Mouse (Mus musculus) MEL (cell line): Measurements from ENCODE around the gene Asic3.

Source experiments
- CTCF ChIP-seq, 3 experiments: IDR thresholded peaks in 2 of 3; conservative IDR thresholded peaks in 1 of 3; 2 replicates each; pipeline ENCODE4 v1.5.1; 2011 to 2012; ENCODE audit warnings: low read length in 3 of 3, low read depth in 2 of 3, mild to moderate bottlenecking in 2 of 3, improper control_type of control experiment in 1 of 3, inconsistent platforms in 1 of 3, mixed read lengths in 1 of 3, moderate library complexity in 1 of 3; ENCODE audit not compliant: control insufficient read depth in 1 of 3, insufficient read depth in 1 of 3, poor library complexity in 1 of 3, severe bottlenecking in 1 of 3
- EP300 ChIP-seq, 2 experiments: IDR thresholded peaks; 2 replicates each; pipeline ENCODE4 v1.6.1; 2011; ENCODE audit warnings: improper control_type of control experiment in 2 of 2, low read length in 2 of 2, low read depth in 1 of 2, mild to moderate bottlenecking in 1 of 2
- MAX ChIP-seq: IDR thresholded peaks from 2 replicates; pipeline ENCODE4 v1.6.1; 2011; ENCODE audit warnings: low read length, improper control_type of control experiment
- MAZ ChIP-seq: IDR thresholded peaks from 2 replicates; pipeline ENCODE4 v1.6.1; 2012; ENCODE audit warnings: low read depth, mild to moderate bottlenecking, inconsistent platforms, low read length, improper control_type of control experiment
- MYC ChIP-seq: IDR thresholded peaks from 2 replicates; pipeline ENCODE4 v1.6.1; 2011; ENCODE audit warnings: low read depth, mild to moderate bottlenecking, low read length, improper control_type of control experiment, moderate library complexity
- POLR2A ChIP-seq, 2 experiments: IDR thresholded peaks; 2 replicates each; pipeline ENCODE4 v1.6.1; 2011 to 2012; ENCODE audit warnings: low read length in 2 of 2, mild to moderate bottlenecking in 2 of 2, control low read depth in 1 of 2, improper control_type of control experiment in 1 of 2, low read depth in 1 of 2, moderate library complexity in 1 of 2; ENCODE audit not compliant: control insufficient read depth in 1 of 2, insufficient read depth in 1 of 2, poor library complexity in 1 of 2
- RCOR1 ChIP-seq: IDR thresholded peaks from 2 replicates; pipeline ENCODE4 v1.6.1; 2012; ENCODE audit warnings: low read depth, mild to moderate bottlenecking, inconsistent platforms, low read length, improper control_type of control experiment
- SMC3 ChIP-seq: IDR thresholded peaks from 2 replicates; pipeline ENCODE4 v1.6.1; 2011; ENCODE audit warnings: low read depth, low read length, improper control_type of control experiment
- TAL1 ChIP-seq: IDR thresholded peaks from 2 replicates; pipeline ENCODE4 v1.6.1; 2012; ENCODE audit warnings: mild to moderate bottlenecking, inconsistent platforms, low read length, moderate library complexity, mixed read lengths
- USF2 ChIP-seq, 2 experiments: IDR thresholded peaks; 2 replicates each; pipeline ENCODE4 v1.6.1; 2011 to 2012; ENCODE audit warnings: improper control_type of control experiment in 2 of 2, low read length in 2 of 2, borderline replicate concordance in 1 of 2, inconsistent platforms in 1 of 2, low read depth in 1 of 2, mild to moderate bottlenecking in 1 of 2; ENCODE audit not compliant: insufficient read depth in 1 of 2
- ZKSCAN1 ChIP-seq: IDR thresholded peaks from 2 replicates; pipeline ENCODE4 v1.6.1; 2012; ENCODE audit warnings: low read depth, mild to moderate bottlenecking, inconsistent platforms, low read length, improper control_type of control experiment, moderate library complexity

- TF ChIP-seq CTCF (IDR thresholded peaks at IDR 0.05 in 2 of 3, conservative IDR thresholded peaks at IDR 0.05 in 1 of 3; ENCODE audit: control insufficient read depth in 1 of 3, insufficient read depth in 1 of 3, low read depth in 2 of 3, low read length in 3 of 3, poor library complexity in 1 of 3, severe bottlenecking in 1 of 3) (no peak), EP300 (IDR thresholded peaks at IDR 0.05; ENCODE audit: low read depth in 1 of 2, low read length in 2 of 2) (no peak), RCOR1 (no peak), POLR2A (IDR thresholded peaks at IDR 0.05; ENCODE audit: control insufficient read depth in 1 of 2, insufficient read depth in 1 of 2, low read depth in 1 of 2, low read length in 2 of 2, poor library complexity in 1 of 2) (no peak), USF2 (IDR thresholded peaks at IDR 0.05; ENCODE audit: borderline replicate concordance in 1 of 2, insufficient read depth in 1 of 2, low read depth in 1 of 2, low read length in 2 of 2) (no peak), MAX (no peak), TAL1 (no peak), MYC (no peak), ZKSCAN1 (no peak), MAZ (no peak), SMC3 (no peak)
Observed at GRCm38 (mm10) chr5:24408651-24409050, 4.5 kb upstream of the Asic3 start.
